Mouse (Mus musculus): ENCODE data around the gene Evx2.

- no peak for TF ChIP-seq CTCF (IDR thresholded peaks at IDR 0.05; ENCODE audit: low read depth)
- TF ChIP-seq EP300 (optimal IDR thresholded peaks at IDR 0.05), result no peak
Observed at GRCm38 (mm10) chr2:74679980-74680379, 20.6 kb upstream of the Evx2 start.
